Mouse (Mus musculus) heart, embryonic 14.5 days (tissue): ENCODE data around the gene Arhgap23. TPM values are rescaled to one million over a fixed set of nuclear protein-coding genes. Genes with fewer than 3 reads are reported as not detected.

Source experiments
- ATAC-seq: fragments of 200-750 bp; cut with Nextera tagmentation; 2 replicates; pipeline ENCODE4 v1.8.0; 2017; ENCODE audit warnings: low read depth, moderate TSS enrichment; ENCODE audit not compliant: insufficient number of reproducible peaks, insufficient read depth, low FRiP score
- H3K27ac ChIP-seq, 2 experiments: fragments of 200-500 bp in 1 of 2; fragments of 300-500 bp in 1 of 2; sonication (generic) in 1 of 2; replicated peaks in 1 of 2; 2 replicates each; pipeline ENCODE4 v1.5.1; 2012 to 2014; ENCODE audit warnings: low read depth in 2 of 2, low read length in 2 of 2, control low read depth in 1 of 2, mild to moderate bottlenecking in 1 of 2, mixed read lengths in 1 of 2; ENCODE audit not compliant: control insufficient read depth in 1 of 2, insufficient read depth in 1 of 2
- H3K27me3 ChIP-seq: fragments of 300-500 bp; sonication (generic); 2 replicates; pipeline ENCODE4 v1.6.1; 2014; ENCODE audit warnings: mild to moderate bottlenecking, low read length, control low read depth; ENCODE audit not compliant: control insufficient read depth, insufficient read depth
- H3K36me3 ChIP-seq: fragments of 300-500 bp; sonication (generic); 2 replicates; pipeline ENCODE4 v1.6.1; 2014; ENCODE audit warnings: mild to moderate bottlenecking, control low read depth, low read length, mixed read lengths; ENCODE audit not compliant: control insufficient read depth, insufficient read depth
- H3K4me1 ChIP-seq, 2 experiments: fragments of 200-500 bp in 1 of 2; fragments of 300-500 bp in 1 of 2; sonication (generic) in 1 of 2; 2 replicates each; pipeline ENCODE4 v1.6.1; 2012 to 2014; ENCODE audit warnings: low read length in 2 of 2, control low read depth in 1 of 2, mixed read lengths in 1 of 2; ENCODE audit not compliant: control insufficient read depth in 2 of 2, insufficient read depth in 2 of 2
- H3K4me2 ChIP-seq: fragments of 300-500 bp; sonication (generic); 2 replicates; pipeline ENCODE4 v1.6.1; 2014; ENCODE audit warnings: mild to moderate bottlenecking, low read length
- H3K4me3 ChIP-seq, 2 experiments: fragments of 200-500 bp in 1 of 2; fragments of 300-500 bp in 1 of 2; sonication (generic) in 1 of 2; 2 replicates each; pipeline ENCODE4 v1.5.1; 2012 to 2014; ENCODE audit warnings: low read length in 2 of 2, mild to moderate bottlenecking in 2 of 2, control low read depth in 1 of 2, low read depth in 1 of 2, moderate library complexity in 1 of 2; ENCODE audit not compliant: control insufficient read depth in 1 of 2, insufficient read depth in 1 of 2
- H3K9ac ChIP-seq: fragments of 300-500 bp; sonication (generic); 2 replicates; pipeline ENCODE4 v1.6.1; 2014; ENCODE audit warnings: mild to moderate bottlenecking, low read length
- H3K9me3 ChIP-seq: fragments of 300-500 bp; sonication (generic); 2 replicates; pipeline ENCODE4 v1.6.1; 2016; ENCODE audit warnings: low read length, control low read depth; ENCODE audit not compliant: control insufficient read depth
- WGBS: fragments of 180-500 bp; shearing (Covaris S2); extraction: QIAGEN DNeasy Blood & Tissue Kit; methylation state at CpG from one replicate; pipeline ENCODE4 v1.1.7; 2014; 5-methylcytosine and 5-hydroxymethylcytosine counted together
- polyA plus RNA-seq: library from polyadenylated mRNA; unstranded; fragments of >200 nt; fragmentation: Nextera tagmentation; extraction: Ambion mirVana; gene quantifications from 2 replicates; pipeline ENCODE4 v1.2.1, GENCODE M21; 2014

Gene Arhgap23
- polyA plus RNA-seq, 1 experiment from 2014 or later = 8.4 TPM

DNA sequence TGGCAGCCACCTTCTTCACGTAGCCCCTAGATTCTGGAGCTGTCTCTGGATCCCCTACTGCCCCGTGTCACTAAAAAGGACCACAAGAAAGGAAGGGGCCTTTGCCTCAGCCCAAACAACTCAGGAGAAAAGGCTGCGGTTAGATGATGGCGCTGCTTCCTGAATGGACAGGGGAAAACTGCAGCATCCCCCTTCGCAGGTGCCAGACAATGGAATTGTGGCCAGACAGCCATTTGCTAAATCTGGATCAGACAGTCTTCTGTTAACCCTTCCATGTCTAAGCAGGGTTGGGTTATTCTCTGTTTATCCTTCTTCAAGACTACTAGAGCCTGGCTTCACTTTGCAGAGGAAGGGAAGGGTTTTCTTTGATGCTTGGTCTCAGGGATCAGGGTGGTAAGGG, 115.6 kb downstream of the Arhgap23 start:
- no peak for ATAC-seq
- H3K27me3 ChIP-seq = peaks cover 61% of the 10 kb centered on the region
- H3K4me1 ChIP-seq = peaks cover 2 to 20% of the 10 kb centered on the region in 2 experiments; a peak in 3 of 4 replicates
- no peak overlapping the region for H3K4me3 ChIP-seq
- WGBS = 57% methylated on average over 5 of the region's 5 CpGs
- no peak overlapping the region for H3K9ac ChIP-seq
- H3K36me3 ChIP-seq = no peaks in the 10 kb centered on the region
- no peaks in the 10 kb centered on the region for H3K9me3 ChIP-seq
- H3K27ac ChIP-seq = no peak overlapping the region
- H3K4me2 ChIP-seq = no peak overlapping the region

GRCm38 (mm10) chr11:97531381-97532260, 116.3 kb downstream of the Arhgap23 start:
- Histone ChIP-seq H3K4me1 (peaks cover 2 to 24% of the 10 kb centered on the region in 2 experiments; a peak in 3 of 4 replicates), H3K27ac (no peak overlapping the region), H3K9ac (0 out of 2 replicates have a peak overlapping the region, but pooled peaks have one; percentile 35), H3K4me3 (peak overlapping the region; percentile 36 to 46), H3K9me3 (no peaks in the 10 kb centered on the region), H3K36me3 (no peaks in the 10 kb centered on the region), H3K27me3 (peaks cover 67% of the 10 kb centered on the region), H3K4me2 (peak overlapping the region; percentile 84)
- ATAC-seq = peak; percentile 33; the same call in 1 of the 2 replicates
- 5% methylated on average over 46 of the region's 46 CpGs for WGBS

GRCm38 (mm10) chr11:97532354-97532753, 117.0 kb downstream of the Arhgap23 start:
- Histone ChIP-seq H3K9ac (no peak overlapping the region), H3K27ac (no peak overlapping the region), H3K27me3 (peaks cover 74% of the 10 kb centered on the region), H3K4me1 (peaks cover 2 to 30% of the 10 kb centered on the region in 2 experiments; a peak in 3 of 4 replicates), H3K4me2 (peak overlapping the region; percentile 84), H3K4me3 (no peak overlapping the region), H3K9me3 (no peaks in the 10 kb centered on the region), H3K36me3 (no peaks in the 10 kb centered on the region)
- 12% methylated on average over 8 of the region's 8 CpGs for WGBS
- no peak for ATAC-seq

- H3K9me3 ChIP-seq = no peaks in the 10 kb centered on the region
- peak overlapping the region; percentile 39; the same call in 1 of the 2 replicates for H3K4me2 ChIP-seq
- peaks cover 78% of the 10 kb centered on the region for H3K27me3 ChIP-seq
- ATAC-seq = no peak
- no peak overlapping the region for H3K9ac ChIP-seq
- H3K4me3 ChIP-seq = peak overlapping the region in 1 of 2 experiments; percentile 19; a peak in 2 of 4 replicates
- H3K4me1 ChIP-seq = peaks cover 2 to 33% of the 10 kb centered on the region in 2 experiments; a peak in 3 of 4 replicates
- WGBS = 2% methylated on average over 20 of the region's 20 CpGs
- no peak overlapping the region for H3K27ac ChIP-seq
- H3K36me3 ChIP-seq = no peaks in the 10 kb centered on the region
Observed at GRCm38 (mm10) chr11:97532950-97533582, 117.7 kb downstream of the Arhgap23 start.

DNA sequence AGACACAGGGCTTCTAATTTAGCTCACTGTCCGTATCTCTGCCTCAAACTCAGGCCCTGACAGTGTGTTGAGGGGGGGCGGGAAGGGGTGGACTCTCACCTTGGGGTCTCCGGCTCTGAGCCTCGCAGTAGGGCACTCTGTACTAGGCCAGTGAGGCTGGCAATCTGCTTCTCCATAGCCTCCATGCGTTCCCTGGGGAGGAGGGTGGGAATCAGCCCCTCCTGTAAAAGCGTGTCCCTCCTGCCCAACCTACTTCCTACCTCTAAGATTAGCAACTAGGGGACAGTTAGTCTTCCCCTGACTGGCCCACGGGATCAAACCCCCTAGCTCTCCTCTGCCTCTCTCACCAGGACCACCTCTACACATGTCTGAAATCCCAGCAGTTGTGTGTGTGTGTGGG, 118.3 kb downstream of the Arhgap23 start:
- H3K36me3 ChIP-seq = no peaks in the 10 kb centered on the region
- no peak overlapping the region for H3K4me2 ChIP-seq
- peaks cover 79% of the 10 kb centered on the region for H3K27me3 ChIP-seq
- H3K9me3 ChIP-seq = no peaks in the 10 kb centered on the region
- no peak overlapping the region for H3K4me3 ChIP-seq
- 19% methylated on average over 7 of the region's 7 CpGs for WGBS
- H3K4me1 ChIP-seq = peaks cover 2 to 33% of the 10 kb centered on the region in 2 experiments; a peak in 3 of 4 replicates
- ATAC-seq = no peak
- no peak overlapping the region for H3K9ac ChIP-seq
- H3K27ac ChIP-seq = no peak overlapping the region

- WGBS = 2% methylated on average over 94 of the region's 95 CpGs
- no peaks in the 10 kb centered on the region for H3K36me3 ChIP-seq
Observed at GRCm38 (mm10) chr11:97534442-97535307, 119.3 kb downstream of the Arhgap23 start.

GRCm38 (mm10) chr11:97535308-97535630, 119.9 kb downstream of the Arhgap23 start:
- H3K4me1 ChIP-seq = peaks cover 2 to 33% of the 10 kb centered on the region in 2 experiments; a peak in 3 of 4 replicates
- no peak for ATAC-seq
- peak overlapping the region; percentile 47; the same call in 1 of the 2 replicates for H3K4me2 ChIP-seq

More at GRCm38 (mm10) chr11:97534442-97535307, 119.3 kb downstream of the Arhgap23 start:
- Histone ChIP-seq H3K9ac (peak overlapping the region; percentile 7; the same call in 1 of the 2 replicates), H3K4me2 (peak overlapping the region; percentile 47), H3K27me3 (peaks cover 81% of the 10 kb centered on the region), H3K4me1 (peaks cover 2 to 33% of the 10 kb centered on the region in 2 experiments; a peak in 3 of 4 replicates), H3K9me3 (no peaks in the 10 kb centered on the region), H3K27ac (no peak overlapping the region), H3K4me3 (peak overlapping the region; percentile 8 to 26; a peak in 3 of 4 replicates)
- ATAC-seq = no peak

More at GRCm38 (mm10) chr11:97535308-97535630, 119.9 kb downstream of the Arhgap23 start:
- H3K36me3 ChIP-seq = no peaks in the 10 kb centered on the region
- no peak overlapping the region for H3K9ac ChIP-seq
- no peaks in the 10 kb centered on the region for H3K9me3 ChIP-seq
- 24% methylated on average over 5 of the region's 5 CpGs for WGBS
- peaks cover 76% of the 10 kb centered on the region for H3K27me3 ChIP-seq
- no peak overlapping the region for H3K4me3 ChIP-seq
- H3K27ac ChIP-seq = no peak overlapping the region
